Mouse (Mus musculus) testis, postnatal 10 days (tissue): ENCODE measurements around the gene Kcnk1.

Experiments
- DNase-seq: peaks from one replicate; pipeline ENCODE4 v3.0.0; 2021; ENCODE audit warnings: low spot score

Gene Kcnk1

DNA sequence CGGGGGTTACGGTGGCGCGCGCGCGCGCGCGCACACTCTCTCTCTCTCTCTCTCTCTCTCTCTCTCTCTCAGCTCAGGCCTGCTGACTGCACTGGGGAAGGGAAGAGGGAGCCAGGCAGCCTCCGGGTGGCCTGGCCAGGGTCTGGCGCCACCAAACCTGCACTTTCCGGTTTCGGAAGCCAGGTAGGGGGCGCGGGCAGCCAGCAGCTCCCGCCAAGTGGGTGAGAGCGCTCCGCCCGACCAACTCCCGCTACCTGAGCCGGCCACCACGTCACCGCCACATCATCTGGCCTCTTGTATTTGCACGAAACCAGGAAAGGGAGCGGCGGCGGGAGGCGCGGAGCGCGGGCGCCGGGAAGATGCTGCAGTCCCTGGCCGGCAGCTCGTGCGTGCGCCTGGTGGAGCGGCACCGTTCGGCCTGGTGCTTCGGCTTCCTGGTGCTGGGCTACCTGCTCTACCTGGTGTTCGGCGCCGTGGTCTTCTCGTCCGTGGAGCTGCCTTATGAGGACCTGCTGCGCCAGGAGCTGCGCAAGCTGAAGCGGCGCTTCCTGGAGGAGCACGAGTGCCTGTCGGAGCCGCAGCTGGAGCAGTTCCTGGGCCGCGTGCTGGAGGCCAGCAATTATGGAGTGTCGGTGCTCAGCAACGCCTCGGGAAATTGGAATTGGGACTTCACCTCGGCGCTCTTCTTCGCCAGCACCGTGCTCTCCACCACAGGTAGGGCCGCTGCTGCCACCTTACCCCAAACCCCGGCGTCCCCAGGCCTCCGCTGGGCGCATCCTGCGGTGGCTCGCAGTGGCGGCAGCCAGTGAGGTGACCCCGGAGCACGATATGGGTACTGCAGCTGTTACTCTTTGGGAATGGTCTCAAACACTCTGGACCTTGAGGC is at the start of gene Kcnk1:
Gene Kcnk1 (plus strand): TSS at position 70 of the 886 bp plus-strand sequence.
- peak; percentile 55 for DNase-seq

DNA sequence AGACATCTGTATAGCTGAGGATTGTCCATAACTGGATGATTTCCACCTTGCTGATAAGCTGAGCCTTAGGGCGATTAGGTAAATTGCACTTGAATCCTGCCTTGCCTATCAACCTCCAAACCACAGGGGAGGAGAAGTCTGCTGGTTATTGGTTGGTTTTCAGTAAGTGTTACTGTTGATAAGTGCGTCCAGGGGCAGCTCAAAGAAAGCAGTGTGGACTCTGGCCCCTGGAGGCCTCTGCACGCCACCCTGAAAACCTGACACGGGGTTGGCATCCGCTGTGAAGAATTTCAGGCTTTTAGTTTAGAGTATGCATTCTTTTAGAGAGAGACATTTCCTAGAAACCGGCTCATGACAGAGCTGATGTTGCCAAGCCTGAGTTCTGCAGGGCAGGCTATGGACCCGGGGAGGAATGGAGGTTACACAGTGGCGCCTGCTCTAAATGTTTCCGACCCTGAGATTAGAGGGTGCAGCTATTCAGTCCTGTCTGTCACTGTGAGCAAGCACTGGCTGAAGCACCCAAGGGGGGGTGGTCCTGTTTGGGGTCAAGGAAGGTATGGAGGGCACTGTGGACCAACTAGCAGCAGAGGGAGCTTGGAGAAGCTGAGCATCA is 46.2 kb upstream of the Kcnk1 start:
- DNase-seq: no peak

DNA sequence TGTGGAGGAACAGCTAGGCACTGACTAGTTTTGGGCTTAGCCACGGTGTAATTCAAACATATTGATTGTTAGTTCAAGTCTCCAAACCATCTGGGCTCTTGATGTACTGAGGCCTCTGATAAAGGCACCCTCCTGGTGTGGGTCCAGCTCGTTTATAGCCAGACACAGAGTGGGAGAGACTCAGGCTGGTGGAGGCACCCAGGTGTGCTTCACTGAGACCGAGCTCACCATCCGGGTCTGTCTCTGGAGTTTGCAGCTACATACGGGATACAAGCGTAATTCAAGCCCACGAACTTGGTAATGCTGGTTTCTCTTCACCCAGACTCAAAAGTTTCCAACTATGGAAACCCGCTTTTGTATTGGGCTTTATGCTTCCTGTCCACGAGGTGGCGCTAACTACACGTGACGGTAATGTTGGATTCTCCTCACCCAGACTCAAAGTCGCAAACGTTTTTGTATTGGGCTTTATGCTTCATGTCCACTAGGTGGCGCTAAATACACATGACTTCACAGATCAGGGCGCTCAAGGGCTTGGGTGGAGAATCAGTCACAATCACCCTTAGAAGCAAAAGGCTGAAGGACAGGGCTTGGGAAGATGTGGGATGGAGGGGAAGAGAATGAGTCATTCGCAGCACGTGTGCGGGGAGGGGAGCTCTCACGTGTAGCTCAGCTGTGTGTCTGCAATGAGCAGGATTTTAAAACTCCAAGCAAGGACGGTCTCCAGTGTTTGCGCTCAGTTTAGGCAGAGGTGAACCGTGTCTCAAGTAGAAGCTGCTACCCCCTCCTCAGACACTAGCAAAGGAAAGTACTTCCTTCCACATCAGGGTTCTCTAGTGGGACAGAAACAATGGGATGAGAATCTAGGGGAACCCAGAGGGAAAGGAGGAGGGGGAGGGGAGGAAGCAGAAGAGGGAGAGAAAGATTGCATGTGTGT is 44.7 kb upstream of the Kcnk1 start:
- peak; percentile 89 for DNase-seq

DNA sequence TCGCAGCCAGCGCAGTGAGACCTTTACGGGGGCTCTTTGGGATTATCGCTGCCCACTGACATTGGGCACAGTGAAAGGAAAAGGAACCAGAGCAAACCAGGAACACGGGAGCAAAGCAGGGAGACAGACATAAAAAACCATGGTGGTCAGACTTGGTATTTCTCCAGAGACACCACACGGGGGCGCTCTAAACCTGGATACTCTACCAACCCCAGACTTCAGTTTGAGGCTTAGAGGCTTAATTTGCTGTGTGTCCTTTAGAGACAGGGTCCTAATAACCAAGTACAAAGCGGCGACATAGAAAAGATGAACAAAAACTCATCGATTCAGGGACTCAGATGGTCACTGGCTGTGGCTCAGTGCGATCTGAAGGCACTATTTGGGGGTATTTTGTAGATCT is 39.3 kb upstream of the Kcnk1 start:
- DNase-seq: peak; percentile 84

DNA sequence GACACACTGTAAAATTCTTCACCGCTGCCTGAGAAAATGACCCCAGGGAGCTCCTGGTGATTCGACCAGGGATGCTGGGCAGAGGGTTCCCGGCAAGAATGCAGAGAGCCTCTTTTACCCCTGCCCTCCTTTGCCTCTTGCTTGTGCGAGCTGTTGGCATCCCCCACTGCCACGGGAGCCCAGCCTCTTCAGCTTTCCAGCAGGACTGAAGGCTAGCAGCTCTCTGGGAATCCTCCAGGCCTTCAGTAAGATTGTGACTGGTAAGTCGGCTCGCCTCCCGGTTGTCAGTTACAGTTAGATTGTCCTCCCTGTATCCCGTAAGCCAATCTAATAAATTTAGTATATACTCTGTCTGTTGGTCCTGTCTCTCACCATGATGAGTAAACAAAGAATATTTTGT is 38.2 kb upstream of the Kcnk1 start:
- no peak for DNase-seq

DNA sequence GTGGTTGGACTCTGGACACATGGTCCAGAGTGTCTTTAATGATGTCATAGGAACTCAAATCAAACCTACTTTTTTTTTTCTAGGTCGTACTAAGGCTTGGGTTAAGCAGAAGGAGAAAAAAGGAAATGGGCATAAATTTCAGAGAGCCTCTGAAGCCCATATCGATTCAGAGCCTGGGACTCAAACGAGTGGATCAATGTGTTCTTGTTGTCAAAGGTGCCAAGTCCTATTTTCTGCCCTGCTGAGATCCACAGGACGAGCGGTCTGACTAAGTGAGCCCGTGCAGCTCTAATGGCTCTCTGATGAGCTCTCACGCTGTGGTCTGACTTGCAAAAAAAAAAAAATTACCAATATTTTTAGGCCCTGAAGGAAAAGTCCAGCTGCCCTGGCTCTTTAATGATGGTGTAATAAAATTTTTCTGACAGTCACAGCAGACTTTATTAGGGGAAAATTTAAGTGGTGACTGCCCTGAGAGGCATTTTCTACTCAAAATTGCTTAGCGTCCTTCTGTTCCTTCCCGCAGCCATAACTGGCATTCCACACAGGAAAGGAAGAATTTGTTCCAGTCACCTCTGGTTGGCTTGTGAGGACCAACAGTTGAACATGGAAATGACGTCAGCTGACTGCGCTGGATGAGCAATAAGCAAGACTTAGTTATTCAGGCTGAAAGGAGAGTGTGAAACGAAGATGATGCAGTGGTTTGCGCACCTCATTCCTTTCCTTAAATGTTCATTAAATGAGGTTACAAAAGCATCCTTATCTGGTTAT is 37.6 kb upstream of the Kcnk1 start:
- no peak for DNase-seq

DNA sequence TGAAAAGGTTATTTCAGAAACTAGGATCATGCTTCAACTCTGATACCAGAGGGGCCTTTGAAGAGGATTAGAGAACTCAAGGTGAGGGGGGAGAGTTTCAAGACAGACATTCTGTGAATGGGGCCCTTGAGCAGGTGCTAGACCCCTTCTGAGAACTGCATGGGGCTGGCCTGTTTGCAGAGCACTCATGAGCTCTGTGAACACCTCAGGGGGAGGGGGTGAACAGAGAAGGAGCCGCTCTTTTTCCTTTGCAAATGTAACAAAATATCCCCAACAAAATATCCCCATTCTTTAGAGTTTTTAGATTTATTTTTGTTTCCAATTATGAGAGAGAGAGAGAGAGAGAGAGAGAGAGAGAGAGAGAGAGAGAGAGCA is 37.0 kb upstream of the Kcnk1 start:
- no peak for DNase-seq

DNA sequence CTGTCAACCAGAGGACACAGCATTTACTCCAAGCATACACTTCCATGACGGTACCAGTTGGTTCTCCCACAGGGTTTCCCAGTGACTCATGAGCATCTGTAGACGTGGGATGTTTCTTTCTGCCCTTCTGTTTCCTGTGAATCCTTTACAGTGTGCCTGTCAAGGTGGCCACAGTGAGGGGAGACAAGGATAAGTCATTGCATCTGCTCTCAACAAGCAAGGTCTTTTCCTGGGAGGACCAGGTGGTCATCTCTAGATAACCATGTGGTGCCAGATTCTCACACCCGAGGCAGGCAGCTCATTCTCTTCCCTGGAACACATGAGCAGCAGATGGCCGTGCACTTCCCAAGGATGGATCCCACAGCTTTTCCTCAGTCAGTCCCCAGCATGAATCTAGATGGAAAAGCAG is 35.6 kb upstream of the Kcnk1 start:
- DNase-seq: no peak

DNA sequence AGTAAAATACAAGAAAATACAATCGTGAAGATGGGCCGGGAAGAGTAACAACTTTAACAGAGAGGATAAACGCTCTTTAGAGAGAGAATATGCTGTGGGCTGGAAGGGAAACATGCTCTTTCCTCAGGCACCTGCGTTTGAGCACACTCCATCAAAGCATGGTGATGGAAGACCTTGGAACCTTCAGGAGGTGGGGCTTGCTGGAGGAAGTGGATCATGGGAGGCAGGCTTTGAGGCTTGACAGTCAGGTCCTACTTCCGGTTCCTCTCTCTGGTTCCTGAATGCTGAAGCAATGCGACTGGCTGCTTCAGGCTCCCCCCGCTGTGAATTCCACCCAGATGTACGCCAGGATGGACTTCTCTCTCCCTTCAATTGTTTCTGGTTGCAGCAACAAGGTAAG is 34.9 kb upstream of the Kcnk1 start:
- DNase-seq: no peak

DNA sequence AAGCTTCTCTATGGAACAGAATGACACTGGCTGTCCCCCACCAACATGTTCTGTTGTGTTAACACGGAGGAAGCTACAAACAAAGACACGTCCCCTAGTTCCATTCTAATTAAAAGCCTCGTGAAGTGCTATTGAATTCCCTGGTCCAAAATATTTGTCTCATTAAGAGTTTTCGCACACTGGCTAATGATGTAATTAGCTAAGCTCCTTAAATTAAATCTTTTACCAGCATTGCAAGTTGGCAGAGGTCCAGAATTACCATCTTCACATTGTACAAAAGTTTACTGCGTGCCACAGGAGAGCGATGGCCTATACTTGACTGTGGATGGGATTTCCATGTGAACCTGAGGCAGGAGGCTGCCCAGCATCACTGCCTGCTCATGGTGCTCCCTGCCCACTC is 33.2 kb upstream of the Kcnk1 start:
- no peak for DNase-seq

DNA sequence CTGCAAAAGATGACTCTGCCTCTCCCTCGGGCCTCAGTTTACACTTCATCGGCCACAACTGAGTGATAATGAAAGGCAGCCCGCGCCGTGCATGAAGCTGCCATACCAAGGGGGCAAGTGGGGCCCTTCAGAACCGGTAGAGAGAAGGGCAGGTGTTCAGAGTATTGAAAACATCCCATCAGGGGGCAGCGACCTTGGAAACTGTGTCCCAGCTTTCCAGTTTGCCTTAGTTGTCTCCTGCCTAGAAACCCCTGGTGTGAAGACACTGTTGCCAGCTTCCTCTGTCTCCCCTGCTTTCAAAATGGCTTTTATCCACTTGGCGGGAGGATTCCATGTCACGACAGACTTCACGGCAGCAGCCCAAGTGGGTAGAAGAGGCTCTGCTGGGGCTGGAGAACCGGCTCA is 31.2 kb upstream of the Kcnk1 start:
- DNase-seq: no peak

DNA sequence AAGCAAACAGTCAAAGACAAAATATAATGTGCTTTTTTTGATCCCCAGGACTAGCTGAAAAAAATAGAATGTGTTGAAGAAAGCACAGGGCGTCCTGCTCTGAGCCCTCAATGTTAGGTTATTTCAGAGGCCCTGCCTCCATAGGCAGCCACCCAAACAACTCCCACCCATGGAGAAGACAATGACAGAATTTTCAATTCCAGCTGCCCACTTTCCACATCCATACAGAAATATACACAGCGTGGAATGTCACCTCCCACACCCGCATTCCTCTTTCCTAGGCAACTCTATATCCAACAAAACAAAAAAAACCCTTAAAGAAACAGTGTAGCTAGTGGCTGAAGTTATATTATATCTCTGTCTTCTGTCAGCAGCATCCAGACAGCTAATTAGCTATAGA is 23.6 kb upstream of the Kcnk1 start:
- DNase-seq: no peak

DNA sequence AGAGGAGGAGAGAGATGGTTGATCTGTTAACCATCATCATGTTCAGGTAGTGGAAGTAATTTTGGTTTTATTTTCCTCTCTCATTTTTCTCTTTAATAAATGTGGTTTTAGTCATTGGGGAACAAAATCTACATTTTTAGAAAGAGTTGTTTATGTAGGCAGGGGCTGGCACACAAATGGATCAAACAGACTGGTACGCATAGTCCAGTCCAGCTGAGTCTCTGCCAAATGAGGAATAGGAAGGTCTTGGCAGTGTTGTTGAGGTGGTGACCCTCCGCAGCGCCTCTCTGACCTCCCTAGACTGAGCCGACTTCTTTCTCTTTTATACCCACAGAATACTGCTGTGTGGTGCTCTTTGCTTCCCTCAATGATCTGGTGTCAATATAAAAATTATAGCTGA is 19.0 kb upstream of the Kcnk1 start:
- DNase-seq: no peak

DNA sequence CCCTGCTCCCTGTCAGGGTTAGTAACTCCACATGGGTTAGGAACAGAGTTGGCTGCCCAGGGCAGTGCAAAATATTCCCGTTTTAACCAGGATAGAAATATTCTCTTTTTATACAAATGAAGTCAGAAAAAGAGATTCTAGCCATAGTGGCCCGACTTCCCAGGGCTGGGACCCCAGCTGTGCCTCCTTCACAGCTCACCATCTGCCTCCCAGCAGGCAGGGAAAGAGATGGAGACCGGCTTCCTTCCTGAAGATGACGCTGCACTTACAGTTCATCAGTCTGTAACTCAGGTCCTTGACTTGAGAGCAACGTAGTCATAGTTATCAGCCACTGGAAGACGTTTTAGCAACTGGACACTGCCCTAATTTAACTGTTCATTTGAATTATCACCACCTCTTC is 14.1 kb upstream of the Kcnk1 start:
- no peak for DNase-seq

DNA sequence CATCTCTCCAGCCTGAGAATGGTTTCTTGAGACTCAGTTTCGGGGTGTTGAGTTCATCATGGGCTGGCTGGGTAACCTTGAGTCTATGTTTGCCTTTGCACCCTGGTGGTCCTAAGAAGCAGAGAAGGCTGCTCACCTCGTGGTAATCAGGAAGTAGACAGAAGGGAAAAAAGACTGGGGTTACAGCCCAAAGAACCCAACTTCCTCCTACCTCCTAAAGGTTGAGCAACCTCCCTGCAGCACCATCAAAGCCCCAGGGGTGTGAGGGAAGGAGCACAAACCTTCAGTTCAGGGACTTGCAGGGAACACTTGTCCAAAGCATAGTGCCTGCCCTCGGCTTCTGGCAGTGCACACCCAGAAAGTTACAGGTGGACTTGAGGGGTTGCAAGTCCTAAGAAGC is 11.5 kb upstream of the Kcnk1 start:
- no peak for DNase-seq

DNA sequence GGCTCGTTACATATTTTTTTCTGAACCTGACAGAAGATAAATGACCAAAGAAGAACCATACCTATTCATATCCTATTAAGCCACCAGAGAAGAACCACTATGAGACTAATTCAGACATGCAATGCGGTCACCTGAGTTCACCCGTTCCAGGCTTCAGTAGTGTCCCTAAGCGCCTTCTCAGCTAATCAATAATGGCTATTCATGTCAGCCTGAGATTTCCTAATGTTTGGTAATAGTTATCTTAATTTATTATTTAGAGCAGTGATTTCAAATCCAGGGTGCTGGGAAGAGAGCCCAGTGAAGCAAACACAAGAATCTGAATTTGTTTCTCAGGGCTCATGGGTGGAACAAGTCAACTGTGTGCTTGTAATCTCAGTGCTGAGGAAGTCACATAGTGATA is 10.8 kb upstream of the Kcnk1 start:
- no peak for DNase-seq

DNA sequence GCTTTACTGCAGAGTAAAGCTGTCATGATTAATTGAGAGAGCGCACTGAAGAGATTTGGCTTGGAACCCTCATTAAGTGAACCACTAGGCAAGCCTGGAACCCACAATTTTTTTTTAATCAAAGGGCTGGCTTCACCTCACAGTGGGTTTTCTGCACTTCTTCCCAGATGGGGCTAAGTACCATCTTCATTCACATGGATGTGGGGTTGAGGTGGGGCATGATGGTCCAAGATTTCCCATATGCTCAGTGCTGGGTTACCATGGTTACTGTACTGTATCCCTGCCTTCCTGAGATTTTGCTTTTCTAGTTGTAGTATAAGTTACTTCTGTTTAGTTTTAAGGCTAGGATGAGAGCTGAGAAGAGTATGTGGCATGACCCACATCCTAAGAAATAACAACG is 9.6 kb upstream of the Kcnk1 start:
- no peak for DNase-seq

DNA sequence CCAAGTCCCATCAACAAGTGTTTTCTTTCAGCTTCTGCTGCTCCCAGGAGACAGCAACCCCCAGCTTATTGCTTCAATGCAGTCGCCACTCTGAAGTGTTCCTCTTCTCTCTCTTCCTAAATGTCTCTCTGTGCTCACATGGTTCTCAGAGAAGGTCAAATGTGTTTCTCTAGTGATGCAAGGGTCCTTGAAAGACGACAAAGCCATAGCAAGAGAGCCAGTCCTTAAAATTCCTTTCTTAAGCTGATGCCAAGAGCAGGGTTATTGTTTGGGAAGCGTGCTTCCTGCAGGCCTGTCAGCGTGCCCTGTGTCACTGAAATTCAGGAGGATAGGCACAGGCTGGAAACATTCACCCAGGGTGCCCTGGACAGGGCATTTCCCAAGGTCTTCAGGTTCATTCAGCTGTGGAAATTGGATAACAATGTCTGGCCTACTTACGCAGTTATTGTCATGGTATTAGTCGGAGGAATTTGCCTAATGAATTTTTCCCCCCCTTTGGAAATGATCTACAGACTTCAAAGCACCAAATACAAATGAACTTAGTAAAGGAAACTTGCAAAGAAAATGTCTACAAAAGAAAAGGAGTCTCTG is 7.9 kb upstream of the Kcnk1 start:
- DNase-seq: no peak

DNA sequence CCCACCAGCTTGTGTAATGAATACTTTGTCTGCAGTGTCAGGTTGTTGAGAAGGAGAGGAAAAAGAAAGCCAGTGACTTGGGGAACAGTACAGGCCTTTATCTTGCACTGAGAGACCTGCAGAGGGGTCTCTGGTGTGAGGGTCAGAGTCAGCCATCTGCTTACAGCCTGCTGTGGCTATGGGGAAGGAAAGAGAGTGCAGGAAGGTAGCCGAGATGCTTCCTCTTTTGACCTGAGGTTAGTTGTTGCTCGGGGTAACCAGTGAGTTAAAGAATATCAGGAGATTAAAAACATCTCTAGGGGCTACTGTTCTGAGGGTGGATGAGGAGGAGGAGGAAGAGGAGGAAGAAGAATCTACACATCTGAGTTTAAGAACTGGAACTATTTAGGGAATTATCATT is 7.0 kb upstream of the Kcnk1 start:
- no peak for DNase-seq

DNA sequence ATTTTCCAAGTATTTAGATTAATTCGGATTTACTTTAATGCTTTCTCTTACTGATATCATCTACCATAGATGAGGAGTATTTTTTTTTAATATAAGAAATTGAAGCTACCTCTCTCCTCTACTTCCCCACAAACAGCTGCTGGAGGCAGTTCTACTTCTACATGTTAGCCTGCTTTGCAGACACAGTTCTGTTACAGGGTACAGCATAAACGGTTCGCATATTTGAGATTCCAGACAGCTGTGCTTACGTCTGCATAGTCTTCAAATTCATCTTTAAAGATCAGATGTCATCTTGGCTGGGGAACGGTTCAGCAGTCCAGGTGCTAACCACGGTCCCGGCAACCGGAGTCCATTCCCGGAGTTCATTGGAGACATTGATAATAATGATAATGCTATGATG is 1.3 kb upstream of the Kcnk1 start:
- no peak for DNase-seq

DNA sequence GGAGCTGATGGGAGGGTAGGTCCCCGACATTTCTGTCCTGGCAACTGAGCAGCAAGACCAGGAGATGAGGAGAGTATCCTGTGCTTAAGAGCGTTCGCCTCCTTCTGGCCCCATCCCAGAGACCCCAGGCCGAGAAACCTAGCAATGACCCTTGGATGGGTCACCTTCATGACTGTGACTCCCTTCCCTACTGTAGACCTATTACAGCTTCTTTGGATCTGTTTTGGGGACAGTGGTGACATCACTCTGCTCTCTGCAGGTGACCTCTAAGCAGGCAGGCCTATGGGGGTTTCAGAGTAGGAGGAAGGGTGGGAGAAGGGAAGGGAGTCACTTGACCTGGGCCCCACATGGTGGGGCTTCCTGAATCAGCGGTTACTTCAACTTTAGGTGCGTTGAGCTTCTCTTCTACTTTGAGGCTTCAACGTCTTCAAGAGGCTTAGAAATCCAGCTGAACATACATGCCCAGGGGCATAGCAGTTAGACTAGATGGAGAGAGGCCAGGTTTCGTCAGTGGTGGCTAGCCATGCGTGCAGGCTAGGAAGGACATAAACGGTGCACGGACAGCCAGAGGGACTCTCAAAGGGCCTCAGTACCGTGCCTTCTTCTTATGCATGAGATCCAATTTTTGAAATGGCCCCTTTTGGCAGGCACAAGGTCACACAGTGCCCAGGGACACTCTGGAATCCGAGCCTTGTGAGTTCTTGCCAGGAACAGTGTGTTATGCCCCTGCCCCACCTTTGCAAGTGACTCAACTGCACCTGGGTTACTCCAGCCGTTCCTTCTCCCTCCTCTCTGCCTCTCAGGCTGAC is 1.3 kb downstream of the Kcnk1 start:
- no peak for DNase-seq
